Mouse (Mus musculus): ENCODE data around the gene Siah1a. TPM values are rescaled to one million over a fixed set of nuclear protein-coding genes. Genes with fewer than 3 reads are reported as not detected.

Siah1a gene
- polyA plus RNA-seq (2016; fragmentation: Nextera tagmentation; extraction: Ambion mirVana), result 20.3 and 21.3 TPM in 2 replicates

DNA sequence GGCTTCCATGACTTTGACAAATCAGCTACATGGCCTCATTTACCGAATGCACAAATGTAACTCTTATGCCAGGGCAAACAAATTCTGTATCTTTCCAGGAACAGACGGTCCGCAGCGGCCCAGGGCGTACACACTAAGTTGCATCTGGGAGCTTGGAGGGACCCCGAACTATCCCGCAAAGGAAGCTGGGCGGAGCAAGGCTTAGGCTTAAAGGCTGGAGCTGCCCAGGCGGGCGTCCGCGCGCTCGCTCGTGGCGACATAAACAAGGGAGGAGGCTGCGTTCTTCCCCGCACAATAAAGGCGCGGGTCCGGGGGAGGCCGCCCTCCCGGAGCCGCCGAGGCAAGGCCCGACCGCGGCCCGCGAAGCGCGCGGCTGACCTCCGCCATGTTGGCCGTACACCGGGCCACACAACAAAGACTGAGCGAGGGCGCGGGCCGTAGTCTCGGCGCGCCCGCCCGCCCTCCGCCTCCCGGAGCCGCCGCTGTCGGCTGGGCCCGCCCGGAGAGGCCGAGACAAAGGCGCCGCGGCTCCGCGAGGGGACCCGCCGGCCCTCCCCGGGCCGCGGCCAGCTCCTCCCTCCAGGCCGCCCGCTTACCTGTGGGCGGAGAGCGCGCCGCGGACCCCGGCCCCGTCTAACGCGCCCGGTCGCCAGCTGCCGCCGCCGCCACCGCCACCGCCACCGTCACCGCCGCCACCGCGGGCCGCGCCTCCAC is at the start of gene Siah1a, which contains the start of gene Gm10638:
Gene Siah1a (minus strand): TSS at position 714 of the 714 bp plus-strand sequence.
Gene Gm10638 (plus strand): TSS at position 479 of the 714 bp plus-strand sequence.
- ATAC-seq, result peak; percentile 77

GRCm38 (mm10) chr8:86794716-86795115 is 49.0 kb upstream of the Siah1a start:
- Histone ChIP-seq H3K27me3 (replicated peaks) (peaks cover 6% of the 10 kb centered on the region; the same call in 1 of the 2 replicates), H3K9ac (no peak overlapping the region), H3K4me1 (0 out of 2 replicates have a peak, but pooled peaks cover 2% of the 10 kb centered on the region), H3K36me3 (no peaks in the 10 kb centered on the region), H3K4me2 (no peak overlapping the region), H3K9me3 (replicated peaks) (no peaks in the 10 kb centered on the region), H3K27ac (no peak overlapping the region), H3K4me3 (no peak overlapping the region)
- no peak for ATAC-seq
- WGBS (ENCODE audit: insufficient replicate concordance), result 34% methylated on average over 6 of the region's 6 CpGs

More for the DNA sequence above, at the start of gene Siah1a, which contains the start of gene Gm10638:
- peak within 1 kb of the TSS; percentile 99 for H3K9ac ChIP-seq
- peak within 1 kb of the TSS; percentile 96 for H3K4me3 ChIP-seq
- H3K27ac ChIP-seq, result peak within 1 kb of the TSS; percentile 97
- peak within 1 kb of the TSS; percentile 81 for H3K4me2 ChIP-seq
- under 1% methylated on average over 81 of the region's 88 CpGs for WGBS (ENCODE audit: insufficient replicate concordance)
- H3K36me3 ChIP-seq, result no peaks in the 10 kb centered on the region
- H3K27me3 ChIP-seq (replicated peaks), result peaks cover 3% of the 10 kb centered on the region; the same call in 1 of the 2 replicates
- no peaks in the 10 kb centered on the region for H3K9me3 ChIP-seq (replicated peaks)
- peaks cover 53% of the 10 kb centered on the region for H3K4me1 ChIP-seq

GRCm38 (mm10) chr8:86791542-86791941 is 45.8 kb upstream of the Siah1a start:
- H3K36me3 ChIP-seq, result no peaks in the 10 kb centered on the region
- 78% methylated on average over 6 of the region's 6 CpGs for WGBS (ENCODE audit: insufficient replicate concordance)
- no peak overlapping the region for H3K4me2 ChIP-seq
- no peak overlapping the region for H3K9ac ChIP-seq
- peaks cover 6% of the 10 kb centered on the region; the same call in 1 of the 2 replicates for H3K27me3 ChIP-seq (replicated peaks)
- H3K9me3 ChIP-seq (replicated peaks), result no peaks in the 10 kb centered on the region
- no peak for ATAC-seq
- no peak overlapping the region for H3K27ac ChIP-seq
- H3K4me3 ChIP-seq, result no peak overlapping the region
- peaks cover 2% of the 10 kb centered on the region; the same call in 1 of the 2 replicates for H3K4me1 ChIP-seq

GRCm38 (mm10) chr8:86789576-86789975 is 43.8 kb upstream of the Siah1a start:
- no peak for ATAC-seq
- Histone ChIP-seq H3K27ac (no peak overlapping the region), H3K27me3 (replicated peaks) (peaks cover 6% of the 10 kb centered on the region; the same call in 1 of the 2 replicates), H3K36me3 (no peaks in the 10 kb centered on the region), H3K4me1 (peaks cover 2% of the 10 kb centered on the region; the same call in 1 of the 2 replicates), H3K9me3 (replicated peaks) (no peaks in the 10 kb centered on the region), H3K9ac (no peak overlapping the region), H3K4me3 (no peak overlapping the region), H3K4me2 (no peak overlapping the region)
- WGBS (ENCODE audit: insufficient replicate concordance), result 72% methylated on average over 1 of the region's 1 CpGs

DNA sequence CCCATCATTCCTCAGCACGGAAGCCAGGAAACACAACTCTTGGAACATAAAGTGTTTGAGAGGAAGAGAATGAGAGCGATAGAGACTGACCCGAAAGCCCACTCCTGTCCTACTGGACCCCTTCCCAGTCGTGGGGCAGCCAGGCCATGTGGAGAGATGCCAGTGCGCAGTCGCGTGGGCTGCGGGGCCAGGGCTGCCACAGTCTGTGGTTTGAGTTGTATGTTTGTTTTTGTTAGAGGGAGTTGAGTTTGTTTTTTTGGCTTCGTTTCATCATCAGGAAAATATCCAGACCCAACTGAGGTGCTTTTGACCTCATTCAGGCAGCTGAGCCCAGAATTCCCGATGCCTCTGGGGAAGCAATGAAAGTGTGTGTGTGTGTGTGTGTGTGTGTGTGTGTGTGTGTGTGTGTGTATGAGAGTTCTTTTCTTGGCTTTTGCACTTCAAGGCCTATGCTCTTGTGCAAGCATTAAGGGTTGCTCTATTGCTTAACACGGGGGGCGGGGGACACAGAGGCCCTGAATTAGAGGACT is 42.2 kb upstream of the Siah1a start:
- H3K27ac ChIP-seq, result no peak overlapping the region
- H3K4me1 ChIP-seq, result peaks cover 2% of the 10 kb centered on the region; the same call in 1 of the 2 replicates
- H3K4me2 ChIP-seq, result no peak overlapping the region
- H3K27me3 ChIP-seq (replicated peaks), result peaks cover 6% of the 10 kb centered on the region; the same call in 1 of the 2 replicates
- H3K9ac ChIP-seq, result no peak overlapping the region
- no peak overlapping the region for H3K4me3 ChIP-seq
- no peak for ATAC-seq
- H3K36me3 ChIP-seq, result no peaks in the 10 kb centered on the region
- WGBS (ENCODE audit: insufficient replicate concordance), result 68% methylated on average over 12 of the region's 12 CpGs
- no peaks in the 10 kb centered on the region for H3K9me3 ChIP-seq (replicated peaks)

DNA sequence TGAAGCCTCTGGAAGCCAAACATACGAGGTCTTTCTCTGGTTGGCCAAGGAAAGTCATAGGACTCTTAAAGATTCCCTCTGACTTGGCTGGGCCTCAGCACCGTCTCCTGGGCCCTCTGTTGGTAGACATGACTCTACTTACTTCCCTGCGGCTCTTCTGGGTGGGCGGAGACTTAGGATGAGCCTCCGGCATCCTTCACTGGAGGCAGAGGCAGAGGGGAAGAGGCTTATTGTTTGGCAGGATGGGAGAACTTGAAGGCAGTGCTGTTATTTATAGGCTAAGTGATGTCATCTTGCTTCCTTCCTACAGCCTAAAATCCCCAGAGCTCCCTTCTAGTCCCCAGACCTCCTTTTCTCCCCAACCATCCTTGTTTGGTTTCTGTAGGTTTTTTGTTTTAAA is 40.8 kb upstream of the Siah1a start:
- no peak for ATAC-seq
- Histone ChIP-seq H3K27ac (no peak overlapping the region), H3K9ac (no peak overlapping the region), H3K36me3 (no peaks in the 10 kb centered on the region), H3K27me3 (replicated peaks) (peaks cover 6% of the 10 kb centered on the region; the same call in 1 of the 2 replicates), H3K4me3 (no peak overlapping the region), H3K4me2 (no peak overlapping the region), H3K9me3 (replicated peaks) (no peaks in the 10 kb centered on the region), H3K4me1 (peaks cover 1% of the 10 kb centered on the region; the same call in 1 of the 2 replicates)
- 28% methylated on average over 5 of the region's 5 CpGs for WGBS (ENCODE audit: insufficient replicate concordance)

GRCm38 (mm10) chr8:86781094-86781493 is 35.4 kb upstream of the Siah1a start:
- Histone ChIP-seq H3K9ac (no peak overlapping the region), H3K4me3 (no peak overlapping the region), H3K27ac (no peak overlapping the region), H3K27me3 (replicated peaks) (no peaks in the 10 kb centered on the region), H3K9me3 (replicated peaks) (no peaks in the 10 kb centered on the region), H3K4me2 (no peak overlapping the region), H3K4me1 (no peaks in the 10 kb centered on the region), H3K36me3 (no peaks in the 10 kb centered on the region)
- WGBS (ENCODE audit: insufficient replicate concordance), result 81% methylated on average over 8 of the region's 8 CpGs
- no peak for ATAC-seq

GRCm38 (mm10) chr8:86779207-86779606 is 33.5 kb upstream of the Siah1a start:
- Histone ChIP-seq H3K4me1 (no peaks in the 10 kb centered on the region), H3K27ac (no peak overlapping the region), H3K4me3 (no peak overlapping the region), H3K9ac (no peak overlapping the region), H3K36me3 (no peaks in the 10 kb centered on the region), H3K27me3 (replicated peaks) (no peaks in the 10 kb centered on the region), H3K4me2 (no peak overlapping the region), H3K9me3 (replicated peaks) (no peaks in the 10 kb centered on the region)
- no peak for ATAC-seq
- 65% methylated on average over 8 of the region's 8 CpGs for WGBS (ENCODE audit: insufficient replicate concordance)

GRCm38 (mm10) chr8:86769945-86770715 is 24.4 kb upstream of the Siah1a start:
- Histone ChIP-seq H3K4me1 (peaks cover 7% of the 10 kb centered on the region), H3K9ac (no peak overlapping the region), H3K4me2 (no peak overlapping the region), H3K27me3 (replicated peaks) (peaks cover 34% of the 10 kb centered on the region; the same call in 1 of the 2 replicates), H3K4me3 (no peak overlapping the region), H3K9me3 (replicated peaks) (no peaks in the 10 kb centered on the region), H3K27ac (no peak overlapping the region), H3K36me3 (no peaks in the 10 kb centered on the region)
- ATAC-seq, result no peak
- 58% methylated on average over 1 of the region's 1 CpGs for WGBS (ENCODE audit: insufficient replicate concordance)

GRCm38 (mm10) chr8:86768499-86768898 is 22.8 kb upstream of the Siah1a start:
- H3K27ac ChIP-seq, result no peak overlapping the region
- peaks cover 41% of the 10 kb centered on the region for H3K27me3 ChIP-seq (replicated peaks)
- no peaks in the 10 kb centered on the region for H3K36me3 ChIP-seq
- H3K4me1 ChIP-seq, result peaks cover 14% of the 10 kb centered on the region
- no peak overlapping the region for H3K4me2 ChIP-seq
- ATAC-seq, result no peak
- 54% methylated on average over 5 of the region's 5 CpGs for WGBS (ENCODE audit: insufficient replicate concordance)
- no peaks in the 10 kb centered on the region for H3K9me3 ChIP-seq (replicated peaks)
- H3K4me3 ChIP-seq, result no peak overlapping the region
- no peak overlapping the region for H3K9ac ChIP-seq

DNA sequence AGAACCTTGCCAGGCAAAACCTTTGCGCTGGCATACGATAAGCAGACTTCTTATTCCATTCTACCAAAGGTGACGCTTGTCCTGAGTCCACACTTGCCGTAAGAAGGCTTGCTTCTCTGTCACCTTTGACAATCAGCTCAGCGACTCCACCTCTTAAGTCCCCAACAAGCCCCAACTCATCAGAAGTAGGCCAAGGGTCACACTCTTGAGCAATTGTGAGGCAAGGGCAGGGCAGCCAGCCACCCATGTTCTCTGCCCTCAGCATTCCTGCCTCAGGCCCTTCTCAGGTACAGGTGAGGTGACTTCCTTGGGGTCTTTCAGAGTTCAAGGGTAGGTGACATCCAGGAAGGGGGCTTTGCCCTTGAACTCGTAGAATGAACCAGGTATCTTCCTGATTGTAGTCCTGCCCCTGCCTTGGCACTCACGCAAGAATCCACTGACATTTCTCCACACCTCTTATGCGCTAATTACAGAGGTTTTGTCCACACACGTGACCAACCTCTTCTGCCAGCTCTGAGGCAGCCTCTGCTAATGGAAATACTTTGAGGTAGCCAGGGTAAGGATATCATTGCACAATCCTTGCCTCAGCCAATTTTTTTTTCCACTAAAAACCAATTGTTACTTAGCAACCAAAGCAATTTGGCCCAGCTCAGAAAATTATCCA is 20.9 kb upstream of the Siah1a start:
- no peaks in the 10 kb centered on the region for H3K36me3 ChIP-seq
- H3K9ac ChIP-seq, result no peak overlapping the region
- no peak overlapping the region for H3K27ac ChIP-seq
- 75% methylated on average over 9 of the region's 9 CpGs for WGBS (ENCODE audit: insufficient replicate concordance)
- peaks cover 14% of the 10 kb centered on the region for H3K4me1 ChIP-seq
- no peak for ATAC-seq
- H3K4me3 ChIP-seq, result no peak overlapping the region
- peaks cover 43% of the 10 kb centered on the region for H3K27me3 ChIP-seq (replicated peaks)
- no peaks in the 10 kb centered on the region for H3K9me3 ChIP-seq (replicated peaks)
- no peak overlapping the region for H3K4me2 ChIP-seq

All from liver, embryonic 12.5 days (tissue).